Mouse (Mus musculus): ENCODE data around the gene Olfr70. TPM values are rescaled to one million over a fixed set of nuclear protein-coding genes. Genes with fewer than 3 reads are reported as not detected.

Olfr70 gene
- total RNA-seq, 2 experiments from 2014 or later = not detected

GRCm38 (mm10) chr4:43728576-43728954 is 28.0 kb upstream of the Olfr70 start:
- DNase-seq (ENCODE audit: extremely low spot score in 1 of 2, low spot score in 2 of 2) = no peak
- Histone ChIP-seq H3K4me3 (no peak overlapping the region), H3K27ac (peak overlapping the region; percentile 51; the same call in 1 of the 2 replicates)
- TF ChIP-seq CTCF (IDR thresholded peaks at IDR 0.05) = no peak
- intact Hi-C loops (cut with DNase I) = no loop called here

- Histone ChIP-seq H3K4me3 (no peak overlapping the region), H3K27ac (peak overlapping the region; percentile 51; the same call in 1 of the 2 replicates)
Observed at GRCm38 (mm10) chr4:43727718-43728575, 27.3 kb upstream of the Olfr70 start.

GRCm38 (mm10) chr4:43726995-43727394 is 26.4 kb upstream of the Olfr70 start, which contains the start of gene Hrct1:
Hrct1 (plus strand) TSS chr4:43727188.
- TF ChIP-seq CTCF (IDR thresholded peaks at IDR 0.05) = no peak
- intact Hi-C loops (cut with DNase I) = no loop called here
- Histone ChIP-seq H3K27ac (peak within 1 kb of the TSS; percentile 51; the same call in 1 of the 2 replicates), H3K4me3 (no peak within 1 kb of the TSS)
- peak in 1 of 2 experiments; percentile 26 for DNase-seq (ENCODE audit: extremely low spot score in 1 of 2, low spot score in 2 of 2)

More at GRCm38 (mm10) chr4:43727718-43728575, 27.3 kb upstream of the Olfr70 start:
- DNase-seq (ENCODE audit: extremely low spot score in 1 of 2, low spot score in 2 of 2) = no peak
- TF ChIP-seq CTCF (IDR thresholded peaks at IDR 0.05) = no peak
- intact Hi-C loops (cut with DNase I) = no loop called here

- peak overlapping the region; percentile 51; the same call in 1 of the 2 replicates for H3K27ac ChIP-seq
- intact Hi-C loops (cut with DNase I) = no loop called here
- no peak overlapping the region for H3K4me3 ChIP-seq
- no peak for TF ChIP-seq CTCF (IDR thresholded peaks at IDR 0.05)
- DNase-seq (ENCODE audit: extremely low spot score in 1 of 2, low spot score in 2 of 2) = no peak
Observed at GRCm38 (mm10) chr4:43726228-43726993, 25.8 kb upstream of the Olfr70 start.

DNA sequence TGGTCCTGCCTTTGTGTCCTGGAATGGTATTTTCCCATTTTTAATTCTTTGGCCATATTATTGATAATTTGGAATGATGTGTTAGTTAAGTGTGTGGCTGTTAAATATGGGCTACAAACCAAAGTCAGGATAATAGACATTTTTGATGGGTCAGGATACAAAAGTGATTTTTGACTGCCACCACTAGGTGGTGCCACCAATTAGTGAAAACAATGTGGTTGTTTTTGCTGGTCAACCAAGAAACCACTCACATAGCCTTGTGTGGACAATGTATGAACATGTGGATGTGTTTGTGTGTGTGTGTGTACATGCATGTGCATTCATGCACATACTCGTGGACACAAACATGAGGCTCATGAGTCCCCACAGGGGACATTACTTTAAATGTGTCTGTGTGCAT is 24.2 kb upstream of the Olfr70 start:
- peak; percentile 74 for TF ChIP-seq CTCF (IDR thresholded peaks at IDR 0.05)
- intact Hi-C loops (cut with DNase I) = no loop called here
- Histone ChIP-seq H3K27ac (no peak overlapping the region), H3K4me3 (no peak overlapping the region)
- no peak for DNase-seq (ENCODE audit: extremely low spot score in 1 of 2, low spot score in 2 of 2)

GRCm38 (mm10) chr4:43722191-43722590 is 21.6 kb upstream of the Olfr70 start:
- no peak for DNase-seq (ENCODE audit: extremely low spot score in 1 of 2, low spot score in 2 of 2)
- no peak for TF ChIP-seq CTCF (IDR thresholded peaks at IDR 0.05)
- H3K4me3 ChIP-seq = no peak overlapping the region
- intact Hi-C loops (cut with DNase I) = no loop called here
- H3K27ac ChIP-seq = no peak overlapping the region; the same call in 1 of the 2 replicates

DNA sequence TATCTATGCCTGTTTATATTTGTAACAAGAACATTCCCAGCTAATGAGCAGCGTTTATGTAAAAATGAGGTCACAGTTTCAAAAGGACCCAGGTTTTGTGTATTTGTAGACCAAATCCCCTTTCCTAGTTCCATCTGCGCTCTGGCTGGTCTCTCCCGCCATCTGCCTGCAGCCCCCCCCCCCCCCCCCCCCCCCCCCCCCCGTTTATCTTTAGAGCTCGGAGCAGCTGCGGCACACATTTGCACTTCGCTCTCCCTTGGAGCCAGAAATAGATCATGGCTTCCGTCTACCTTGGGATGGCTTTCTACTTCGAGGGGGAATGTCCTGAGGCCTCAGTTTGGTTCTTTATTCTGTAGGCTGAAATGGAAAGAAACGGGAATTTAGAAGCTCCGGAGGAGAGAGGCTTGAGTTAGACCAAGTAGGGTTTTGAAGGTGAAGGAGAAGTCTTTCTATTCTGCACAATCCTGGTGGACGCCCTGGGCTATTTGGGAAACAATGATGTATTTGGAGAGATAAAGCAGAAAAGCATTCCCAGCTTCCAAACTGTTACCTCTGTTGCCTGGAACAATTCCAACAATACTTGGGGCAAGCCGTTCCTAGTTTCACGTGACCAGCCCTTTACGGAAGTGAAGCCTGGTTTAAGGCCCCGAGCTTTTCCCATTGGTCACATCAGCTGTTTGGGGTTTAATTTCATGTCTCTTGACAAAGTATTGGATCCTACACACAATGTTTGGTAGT is 20.1 kb upstream of the Olfr70 start:
- Histone ChIP-seq H3K27ac (peak overlapping the region; percentile 17; the same call in 1 of the 2 replicates), H3K4me3 (no peak overlapping the region)
- DNase-seq (ENCODE audit: extremely low spot score in 1 of 2, low spot score in 2 of 2) = no peak
- no peak for TF ChIP-seq CTCF (IDR thresholded peaks at IDR 0.05)
- intact Hi-C loops (cut with DNase I) = no loop called here

DNA sequence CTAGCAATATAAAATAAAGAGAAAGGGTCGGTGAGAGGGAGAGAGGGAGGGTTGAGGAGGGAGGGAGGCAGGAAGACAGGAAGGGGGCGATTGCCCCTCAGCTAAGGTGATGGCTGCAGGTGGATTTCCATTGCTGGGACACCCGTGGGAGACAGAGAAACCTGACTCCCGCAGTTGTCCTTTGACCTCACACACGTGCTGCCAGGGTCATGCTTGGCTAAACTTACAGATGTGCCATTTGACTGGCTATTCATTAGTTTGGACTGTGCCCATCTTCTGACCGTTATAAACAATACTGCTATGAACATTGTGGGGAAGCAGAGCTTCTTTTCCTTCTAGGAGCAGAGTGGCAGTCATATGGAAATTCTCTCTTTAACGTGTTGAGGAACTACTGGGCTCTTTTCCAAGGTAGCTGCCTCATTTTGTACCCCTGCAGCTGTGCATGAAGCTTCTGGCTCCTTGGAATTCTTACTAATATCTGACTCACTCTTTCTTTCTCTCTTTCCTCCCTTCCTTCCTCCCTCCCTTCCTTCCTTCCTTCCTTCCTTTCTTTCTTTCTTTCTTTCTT is 13.1 kb upstream of the Olfr70 start:
- Histone ChIP-seq H3K4me3 (no peak overlapping the region), H3K27ac (no peak overlapping the region)
- no peak for TF ChIP-seq CTCF (IDR thresholded peaks at IDR 0.05)
- intact Hi-C loops (cut with DNase I) = loop anchor here (5.0 to 10.0 kb wide), 2 partner anchors 271 to 569 kb away; partner anchors contain the start of gene Tesk1
- DNase-seq (ENCODE audit: extremely low spot score in 1 of 2, low spot score in 2 of 2) = no peak

- TF ChIP-seq CTCF (IDR thresholded peaks at IDR 0.05) = peak; percentile 90
- intact Hi-C loops (cut with DNase I) = loop anchor here (1.0 to 10.0 kb wide), 4 partner anchors 40 to 567 kb away; partner anchors contain the start of gene Tesk1
- Histone ChIP-seq H3K4me3 (no peak overlapping the region), H3K27ac (no peak overlapping the region)
- DNase-seq (ENCODE audit: extremely low spot score in 1 of 2, low spot score in 2 of 2) = peak; percentile 68 to 82
Observed at GRCm38 (mm10) chr4:43711821-43712220, 11.2 kb upstream of the Olfr70 start.

GRCm38 (mm10) chr4:43709869-43710268 is 9.3 kb upstream of the Olfr70 start, which contains the start of gene Olfr71:
Olfr71 (minus strand) TSS chr4:43710255.
- TF ChIP-seq CTCF (IDR thresholded peaks at IDR 0.05) = no peak
- intact Hi-C loops (cut with DNase I) = loop anchor here (5.0 to 10.0 kb wide), 2 partner anchors 268 to 565 kb away; partner anchors contain the start of gene Tesk1
- Histone ChIP-seq H3K4me3 (no peak within 1 kb of the TSS), H3K27ac (no peak within 1 kb of the TSS)
- DNase-seq (ENCODE audit: extremely low spot score in 1 of 2, low spot score in 2 of 2) = no peak

GRCm38 (mm10) chr4:43705991-43706390 is 5.4 kb upstream of the Olfr70 start:
- intact Hi-C loops (cut with DNase I) = no loop called here
- no peak for DNase-seq (ENCODE audit: extremely low spot score in 1 of 2, low spot score in 2 of 2)
- H3K4me3 ChIP-seq = no peak overlapping the region
- no peak overlapping the region for H3K27ac ChIP-seq
- no peak for TF ChIP-seq CTCF (IDR thresholded peaks at IDR 0.05)
